Mouse (Mus musculus) limb, embryonic 14.5 days (tissue): ENCODE results near the gene Lypla2. TPM values are rescaled to one million over a fixed set of nuclear protein-coding genes. Genes with fewer than 3 reads are reported as not detected.

ENCODE experiments used
- ATAC-seq: fragments of 200-750 bp; cut with Nextera tagmentation; 2 replicates; pipeline ENCODE4 v1.8.0; 2017; ENCODE audit warnings: low read depth, moderate number of reproducible peaks, moderate TSS enrichment; ENCODE audit not compliant: low FRiP score
- DNase-seq: peaks from one replicate; pipeline ENCODE4 v3.0.0-alpha.2; 2015; ENCODE audit warnings: low spot score
- H3K27ac ChIP-seq: fragments of 300-500 bp; sonication (generic); replicated peaks from 2 replicates; pipeline ENCODE4 v1.5.1; 2014; ENCODE audit warnings: low read depth, mild to moderate bottlenecking, low read length, moderate library complexity, mixed read lengths
- H3K27me3 ChIP-seq: fragments of 300-500 bp; sonication (generic); 2 replicates; pipeline ENCODE4 v1.6.1; 2014; ENCODE audit warnings: low read length, mixed read lengths; ENCODE audit not compliant: control insufficient read depth, insufficient read depth
- H3K36me3 ChIP-seq: fragments of 300-500 bp; sonication (generic); 2 replicates; pipeline ENCODE4 v1.6.1; 2014; ENCODE audit warnings: mild to moderate bottlenecking, low read length, moderate library complexity, mixed read lengths; ENCODE audit not compliant: control insufficient read depth, insufficient read depth
- H3K4me1 ChIP-seq: fragments of 300-500 bp; sonication (generic); 2 replicates; pipeline ENCODE4 v1.6.1; 2014; ENCODE audit warnings: antibody characterized with exemption, low read length, mixed read lengths; ENCODE audit not compliant: control insufficient read depth, insufficient read depth
- H3K4me2 ChIP-seq: fragments of 300-500 bp; sonication (generic); replicated peaks from 2 replicates; pipeline ENCODE4 v1.6.1; 2014; ENCODE audit warnings: low read depth, mild to moderate bottlenecking, low read length, moderate library complexity; ENCODE audit not compliant: severe bottlenecking
- H3K4me3 ChIP-seq: fragments of 300-500 bp; sonication (generic); replicated peaks from 2 replicates; pipeline ENCODE4 v1.5.1; 2014; ENCODE audit warnings: low read length
- H3K9ac ChIP-seq: fragments of 300-500 bp; sonication (generic); 2 replicates; pipeline ENCODE4 v1.6.1; 2014; ENCODE audit warnings: mild to moderate bottlenecking, low read depth, low read length, moderate library complexity; ENCODE audit not compliant: severe bottlenecking
- H3K9me3 ChIP-seq: fragments of 300-500 bp; sonication (generic); 2 replicates; pipeline ENCODE4 v1.6.1; 2016; ENCODE audit warnings: low read length; ENCODE audit not compliant: control insufficient read depth
- POLR2A ChIP-seq: fragments of 200-500 bp; IDR thresholded peaks from 2 replicates; pipeline ENCODE4 v1.8.0; 2012; ENCODE audit warnings: inconsistent platforms, mild to moderate bottlenecking, moderate library complexity, borderline replicate concordance; ENCODE audit not compliant: insufficient read depth, insufficient read length; ENCODE audit errors: extremely low read depth
- WGBS: fragments of 180-500 bp; shearing (Covaris S2); extraction: QIAGEN DNeasy Blood & Tissue Kit; methylation state at CpG from one replicate; pipeline ENCODE4 v1.1.7; 2014; 5-methylcytosine and 5-hydroxymethylcytosine counted together
- polyA plus RNA-seq, 2 experiments: library from polyadenylated mRNA; depleted of rRNA in 1 of 2; stranded (reverse) in 1 of 2; unstranded in 1 of 2; fragments of >200 nt; fragmentation: Nextera tagmentation in 1 of 2; extraction: Ambion mirVana in 1 of 2; gene quantifications; 2 replicates each; pipeline versions ENCODE4 v1.2.1 to v1.2.3; 2012 to 2014

Gene Lypla2
- polyA plus RNA-seq, 2 experiments = 105 to 106 TPM

DNA sequence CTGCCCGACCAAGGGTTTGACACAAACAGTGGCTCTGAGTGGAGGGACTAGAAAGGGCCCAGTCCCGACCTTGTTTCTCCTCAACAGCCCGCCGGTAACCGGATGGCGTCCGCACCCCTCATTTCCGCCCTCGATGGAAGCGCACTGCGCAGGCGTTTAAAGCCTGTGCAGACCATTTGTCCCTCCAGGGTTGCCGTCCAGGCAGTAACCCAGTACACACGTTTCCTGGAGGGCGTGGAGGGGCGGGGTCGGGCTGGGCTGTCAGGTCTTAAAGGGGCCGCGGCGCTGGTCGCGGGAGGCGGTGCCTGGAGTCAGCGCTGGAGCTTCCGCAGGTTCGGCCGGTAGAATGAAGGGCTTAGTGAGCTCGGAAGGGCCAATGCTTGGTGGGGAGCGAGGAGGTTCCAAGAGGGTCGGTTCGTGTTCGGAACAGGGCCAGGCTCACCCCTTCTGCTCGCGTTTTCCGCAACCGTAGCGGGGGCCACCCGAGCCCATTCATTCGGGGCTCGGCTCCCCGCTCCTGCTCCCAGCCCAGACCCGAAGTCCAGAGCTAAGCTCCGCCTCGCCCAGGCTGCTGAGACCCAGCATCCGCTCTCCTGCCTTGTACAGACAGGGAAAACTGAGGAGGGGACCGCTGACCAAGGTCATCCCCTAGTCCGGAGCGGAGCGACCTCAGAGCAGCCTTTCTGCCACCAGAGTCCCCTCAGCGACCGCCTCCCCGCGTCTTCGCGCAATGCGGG, 8.8 kb downstream of the Lypla2 start, which contains the start of gene Gale:
Gale (plus strand) TSS at position 271 of the 737 bp plus-strand sequence.
- 0 out of 2 replicates have a peak, but pooled peaks have one; percentile 66 for TF ChIP-seq POLR2A
- ATAC-seq = peak; percentile 93
- 1% methylated on average over 50 of the region's 56 CpGs for WGBS
- Histone ChIP-seq H3K4me2 (peak within 1 kb of the TSS; percentile 86), H3K9me3 (no peaks in the 10 kb centered on the region), H3K36me3 (peaks cover 65% of the 10 kb centered on the region), H3K4me3 (peak within 1 kb of the TSS; percentile 72), H3K27ac (peak within 1 kb of the TSS; percentile 70), H3K4me1 (peaks cover 6% of the 10 kb centered on the region), H3K9ac (peak within 1 kb of the TSS; percentile 63), H3K27me3 (no peaks in the 10 kb centered on the region)
- peak; percentile 97 for DNase-seq

DNA sequence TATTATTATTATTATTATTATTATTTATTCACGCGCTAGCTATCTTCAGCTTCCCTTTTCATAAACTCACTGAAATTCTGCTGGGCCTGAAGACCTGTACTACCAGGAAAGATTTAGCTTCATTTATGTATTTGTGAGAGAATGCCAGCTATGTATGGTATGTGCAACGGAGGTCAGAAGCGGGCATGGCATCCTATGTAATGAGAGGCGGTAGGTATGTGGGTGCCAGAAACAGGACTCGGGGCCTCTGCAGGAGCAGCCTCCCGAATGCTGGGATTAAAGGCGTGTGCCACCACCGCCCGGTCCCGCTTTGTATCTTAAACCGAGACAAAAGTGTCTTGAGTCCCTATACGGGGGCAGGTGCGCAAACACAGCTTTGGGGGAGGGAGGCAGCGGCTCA, 9.5 kb downstream of the Lypla2 start:
- no peaks in the 10 kb centered on the region for H3K9me3 ChIP-seq
- DNase-seq (no peak), ATAC-seq (no peak)
- 6% methylated on average over 15 of the region's 15 CpGs for WGBS
- peaks cover 6% of the 10 kb centered on the region for H3K4me1 ChIP-seq
- H3K9ac ChIP-seq = peak overlapping the region; percentile 63
- H3K4me2 ChIP-seq = peak overlapping the region; percentile 86
- TF ChIP-seq POLR2A = no peak
- no peaks in the 10 kb centered on the region for H3K27me3 ChIP-seq
- peak overlapping the region; percentile 72 for H3K4me3 ChIP-seq
- peak overlapping the region; percentile 70 for H3K27ac ChIP-seq
- H3K36me3 ChIP-seq = peaks cover 65% of the 10 kb centered on the region

- no peak for ATAC-seq
- Histone ChIP-seq H3K9me3 (no peaks in the 10 kb centered on the region), H3K27me3 (no peaks in the 10 kb centered on the region), H3K27ac (no peak overlapping the region), H3K36me3 (peaks cover 60% of the 10 kb centered on the region), H3K4me2 (no peak overlapping the region), H3K9ac (no peak overlapping the region), H3K4me3 (no peak overlapping the region), H3K4me1 (peaks cover 6% of the 10 kb centered on the region)
- no peak for DNase-seq
- TF ChIP-seq POLR2A = no peak
- 87% methylated on average over 7 of the region's 7 CpGs for WGBS
These were observed 10.2 kb downstream of the Lypla2 start for GRCm38 (mm10) chr4:135962198-135962597.

GRCm38 (mm10) chr4:135961709-135962108, 10.7 kb downstream of the Lypla2 start:
- no peak overlapping the region for H3K4me3 ChIP-seq
- no peaks in the 10 kb centered on the region for H3K9me3 ChIP-seq
- ATAC-seq (no peak), DNase-seq (no peak)
- no peak for TF ChIP-seq POLR2A
- no peak overlapping the region for H3K9ac ChIP-seq
- peaks cover 57% of the 10 kb centered on the region for H3K36me3 ChIP-seq
- no peak overlapping the region for H3K4me2 ChIP-seq
- 91% methylated on average over 5 of the region's 5 CpGs for WGBS
- H3K27me3 ChIP-seq = no peaks in the 10 kb centered on the region
- H3K27ac ChIP-seq = no peak overlapping the region
- H3K4me1 ChIP-seq = peaks cover 6% of the 10 kb centered on the region

DNA sequence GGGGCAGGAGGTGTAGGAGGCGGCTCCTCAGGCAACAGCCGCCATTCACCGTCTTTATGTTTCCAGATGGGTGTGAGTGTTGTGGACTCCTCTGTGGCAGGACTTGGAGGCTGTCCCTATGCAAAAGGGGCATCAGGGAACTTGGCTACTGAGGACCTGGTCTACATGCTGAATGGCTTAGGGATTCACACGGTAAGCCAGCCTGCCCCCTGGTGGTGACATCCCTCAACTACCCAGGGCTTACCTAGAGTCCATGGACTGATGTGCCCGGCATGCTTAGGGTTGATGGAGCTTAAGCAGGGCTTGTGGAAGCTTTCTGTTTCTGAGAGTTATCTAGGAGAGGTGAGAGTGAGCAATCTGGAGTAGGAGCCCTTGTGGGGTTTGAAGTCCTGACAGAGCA, 11.7 kb downstream of the Lypla2 start:
- Histone ChIP-seq H3K4me3 (no peak overlapping the region), H3K4me1 (peaks cover 6% of the 10 kb centered on the region), H3K36me3 (peaks cover 56% of the 10 kb centered on the region), H3K9ac (no peak overlapping the region), H3K27me3 (no peaks in the 10 kb centered on the region), H3K4me2 (no peak overlapping the region), H3K9me3 (no peaks in the 10 kb centered on the region), H3K27ac (no peak overlapping the region)
- ATAC-seq = no peak
- 25% methylated on average over 5 of the region's 5 CpGs for WGBS
- DNase-seq = peak; percentile 85
- TF ChIP-seq POLR2A = no peak
